Mouse (Mus musculus): Measurements from ENCODE around the gene Ttf1.

Ttf1 gene

DNA sequence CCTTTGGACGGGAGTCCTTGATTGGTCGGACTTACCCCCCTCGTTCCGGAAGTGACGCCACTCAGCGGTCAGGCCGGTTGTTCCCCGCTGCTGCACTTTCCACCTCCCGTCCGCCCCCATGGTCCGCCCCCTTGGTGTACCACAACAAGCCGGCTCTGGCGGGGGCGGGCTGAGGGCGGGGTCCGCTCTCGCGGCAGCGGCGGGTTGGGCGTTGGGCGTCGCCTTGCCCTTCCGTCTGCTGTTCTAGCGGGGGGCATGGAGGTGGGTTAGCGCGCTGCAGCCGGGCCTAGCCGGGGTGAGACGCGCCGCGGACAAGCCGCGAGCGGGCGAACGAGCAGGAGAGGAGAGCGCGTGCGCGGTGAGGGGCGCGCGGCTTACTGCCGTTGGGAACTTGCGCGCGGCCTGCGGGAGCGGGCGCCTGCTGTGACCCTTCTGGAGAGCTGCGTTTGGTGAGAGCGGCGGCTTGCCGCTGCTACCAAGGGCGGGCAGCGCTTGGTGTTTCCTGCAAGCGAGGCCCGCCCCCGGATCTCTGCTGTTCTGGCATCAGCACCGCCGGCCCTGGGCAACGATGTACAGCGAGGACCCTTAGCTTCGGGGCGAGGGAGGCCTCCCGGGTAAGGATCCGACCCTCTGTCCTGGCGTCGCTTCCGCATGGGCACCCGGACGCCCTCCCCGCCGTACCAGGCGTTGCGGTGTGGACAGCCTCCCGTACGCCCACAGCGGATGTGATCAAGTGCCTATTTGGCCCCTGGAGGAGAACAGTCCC lies 65.1 kb downstream of the Ttf1 start:
- peak; percentile 100 for DNase-seq (ENCODE audit: inconsistent ontology term)

DNA sequence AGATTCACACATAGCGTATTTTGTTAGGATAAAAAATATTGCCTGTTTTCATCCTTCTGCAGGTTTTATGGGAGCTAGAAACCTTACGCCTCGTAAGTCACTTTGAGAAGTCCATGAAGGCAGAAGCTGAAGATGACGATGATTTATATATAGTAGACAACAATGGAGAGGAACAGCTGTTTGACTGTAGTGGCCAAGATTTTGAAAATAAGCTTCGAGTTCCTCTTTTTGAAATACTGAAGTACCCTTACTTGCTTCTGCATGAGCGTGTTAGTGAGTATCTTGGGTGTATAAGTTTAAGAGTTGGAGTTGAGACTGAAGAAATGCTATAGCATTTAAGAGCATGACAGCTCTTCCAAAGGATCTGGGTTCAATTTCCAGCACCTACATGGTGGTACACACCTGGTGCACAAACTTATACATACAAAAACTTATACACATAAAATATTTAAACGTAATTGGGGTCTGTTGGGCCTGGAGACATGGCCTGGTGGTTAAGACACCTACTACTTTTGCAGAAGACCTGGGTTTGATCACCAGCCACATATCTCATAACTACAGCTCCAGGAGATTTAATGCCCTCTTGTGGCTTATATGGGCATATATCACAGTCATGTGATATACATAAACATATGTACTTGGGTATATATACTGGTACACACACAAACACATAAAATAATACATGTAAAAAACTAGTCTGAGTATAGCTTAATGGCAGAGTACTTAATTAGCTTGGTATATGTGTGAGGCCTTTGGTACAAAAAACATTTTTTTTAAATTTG lies 70.2 kb downstream of the Ttf1 start:
- DNase-seq (ENCODE audit: inconsistent ontology term): no peak

DNA sequence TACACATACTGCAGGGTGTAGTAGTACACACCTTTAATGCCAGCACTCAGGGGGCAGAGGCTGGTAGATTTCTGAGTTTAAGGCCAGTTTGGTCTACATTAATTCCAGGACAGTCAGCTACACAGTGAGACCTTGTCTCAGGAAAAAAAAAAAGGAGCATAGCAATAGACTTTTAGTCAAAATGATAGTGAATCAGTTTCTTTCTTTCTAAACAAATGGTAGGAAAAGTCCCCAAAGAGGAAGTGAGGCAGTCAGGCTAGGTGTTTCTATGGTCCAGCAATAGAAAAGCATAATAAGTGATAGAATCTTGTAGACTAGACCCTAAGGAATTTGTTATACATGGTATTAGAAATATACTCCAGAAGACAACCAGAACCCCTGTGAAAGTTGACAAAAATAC lies 75.1 kb downstream of the Ttf1 start:
- DNase-seq (ENCODE audit: inconsistent ontology term): no peak
